Mouse (Mus musculus) inflammation-experienced regulatory T-cells, adult 6 months (primary cell): ENCODE measurements around the gene Hebp1. TPM values are rescaled to one million over a fixed set of nuclear protein-coding genes. Genes with fewer than 3 reads are reported as not detected.
A peak's percentile ranks its signal among the peaks of the same experiment; 100 is the strongest.

ENCODE experiments used
- ATAC-seq: one replicate; pipeline ENCODE4 v1.8.0; 2017
- polyA plus RNA-seq, 3 experiments: library from polyadenylated mRNA; unstranded; fragments of 100-300 nt; shearing (Covaris generic); gene quantifications; one replicate each; pipeline ENCODE4 v1.2.1; 2017

The Hebp1 gene
- polyA plus RNA-seq, result 1 to 10 TPM in 2 of 3 experiments, not detected in 1; 1.3 to 2.0 TPM

- peak; percentile 83 for ATAC-seq
Observed at GRCm38 (mm10) chr6:135197921-135198532, at the start of gene Hebp1, which contains the start of gene Fam234b. Hebp1 (minus strand) TSS chr6:135198022. Fam234b (plus strand) TSS chr6:135197977.

- no peak for ATAC-seq
Observed at GRCm38 (mm10) chr6:135245586-135245985, 47.8 kb upstream of the Hebp1 start.

GRCm38 (mm10) chr6:135240361-135240760, 42.5 kb upstream of the Hebp1 start:
- ATAC-seq, result no peak

DNA sequence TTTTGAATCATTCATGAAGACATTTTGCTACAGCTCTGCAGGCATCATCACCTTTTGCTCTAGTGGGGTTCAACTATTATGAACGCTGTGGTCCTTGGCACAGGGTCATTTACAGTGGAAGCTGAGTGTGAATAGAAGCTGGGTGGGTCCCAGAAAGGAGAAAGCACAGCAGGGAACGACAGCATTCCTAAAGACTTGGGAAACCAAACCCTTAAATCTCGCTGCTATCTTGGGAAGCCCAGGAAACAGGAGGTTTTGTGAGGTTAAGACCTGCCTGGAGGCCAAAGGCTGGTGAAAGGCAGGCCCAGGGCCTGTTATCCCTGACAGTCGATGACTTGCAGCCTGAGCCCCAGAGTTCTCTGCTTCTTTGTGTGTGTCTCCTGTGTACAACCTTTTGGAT, 40.4 kb upstream of the Hebp1 start:
- ATAC-seq, result no peak

GRCm38 (mm10) chr6:135237326-135237725, 39.5 kb upstream of the Hebp1 start:
- peak; percentile 49 for ATAC-seq

DNA sequence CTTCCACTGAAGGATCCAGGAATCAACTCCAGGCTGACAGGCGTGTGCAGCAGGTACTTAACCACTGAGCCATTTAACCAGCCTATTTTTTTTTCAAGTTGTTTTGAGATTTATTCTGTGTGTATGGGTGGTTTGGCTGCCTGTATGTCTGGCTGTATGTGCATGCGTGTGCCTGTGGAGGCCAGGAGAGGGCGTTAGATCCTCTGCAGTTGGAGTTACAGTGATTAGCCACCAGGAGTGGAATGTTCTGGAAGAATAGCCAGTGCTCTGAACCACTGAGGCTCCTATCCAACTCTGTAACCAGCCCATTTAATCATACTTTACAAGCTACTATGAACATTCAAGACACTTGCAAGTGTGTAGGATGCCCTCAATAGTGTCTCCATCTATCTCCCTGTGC, 38.8 kb upstream of the Hebp1 start:
- ATAC-seq, result no peak

DNA sequence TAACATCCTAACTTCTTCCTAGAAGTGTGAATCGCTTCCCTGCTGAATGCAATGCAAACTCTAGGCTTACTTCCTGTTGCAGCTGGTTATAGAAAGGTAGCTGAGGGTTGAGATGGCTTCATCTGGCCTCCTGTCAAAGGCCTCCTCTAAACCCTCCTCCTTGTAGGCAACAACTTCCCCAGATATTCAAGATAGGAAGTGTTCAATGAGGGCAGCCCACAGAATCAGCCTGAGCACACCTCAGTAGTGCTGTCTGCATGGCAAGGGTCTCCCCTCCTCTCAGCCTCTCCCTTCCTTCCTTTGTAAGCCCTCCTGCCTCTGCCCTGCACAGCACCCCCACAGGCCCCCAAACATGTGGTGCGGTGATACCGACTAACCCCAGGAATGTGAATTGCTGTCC, 37.9 kb upstream of the Hebp1 start:
- ATAC-seq, result peak; percentile 72

DNA sequence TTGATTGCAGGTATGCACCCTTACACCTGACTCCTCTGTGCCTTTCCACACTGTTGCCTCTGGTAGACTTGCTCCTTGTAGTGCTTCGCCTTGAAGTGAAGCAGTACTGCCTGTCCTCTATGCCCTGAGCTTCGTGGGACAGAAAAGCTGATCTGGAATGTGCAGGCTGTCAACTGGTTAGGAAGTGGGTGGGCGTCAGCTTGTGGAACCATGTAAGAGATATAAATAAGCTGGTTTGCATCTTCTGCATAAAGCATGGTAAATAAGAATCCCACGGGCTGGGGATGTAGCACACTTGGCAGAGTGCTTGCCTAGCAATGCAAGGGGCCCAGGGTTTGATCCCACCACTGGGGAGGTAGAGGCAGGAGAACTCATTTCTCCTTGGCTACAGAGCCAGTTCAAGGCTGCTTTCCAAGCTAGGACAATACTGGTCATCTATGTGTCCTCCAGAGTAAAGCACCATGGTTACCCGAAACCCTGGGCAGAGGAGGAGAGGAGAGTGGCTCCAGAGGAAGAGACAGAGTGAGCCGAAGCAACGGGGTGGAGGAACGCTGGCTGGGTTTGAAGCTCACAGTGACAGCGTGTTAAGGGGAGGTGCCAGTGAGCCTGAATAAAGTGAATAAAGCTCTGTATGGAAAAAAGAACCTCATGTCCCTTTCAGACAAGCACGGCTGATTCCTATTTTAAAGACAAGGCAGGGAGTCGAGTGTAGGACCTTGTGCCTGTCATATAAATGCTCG, 34.8 kb upstream of the Hebp1 start:
- ATAC-seq, result no peak

DNA sequence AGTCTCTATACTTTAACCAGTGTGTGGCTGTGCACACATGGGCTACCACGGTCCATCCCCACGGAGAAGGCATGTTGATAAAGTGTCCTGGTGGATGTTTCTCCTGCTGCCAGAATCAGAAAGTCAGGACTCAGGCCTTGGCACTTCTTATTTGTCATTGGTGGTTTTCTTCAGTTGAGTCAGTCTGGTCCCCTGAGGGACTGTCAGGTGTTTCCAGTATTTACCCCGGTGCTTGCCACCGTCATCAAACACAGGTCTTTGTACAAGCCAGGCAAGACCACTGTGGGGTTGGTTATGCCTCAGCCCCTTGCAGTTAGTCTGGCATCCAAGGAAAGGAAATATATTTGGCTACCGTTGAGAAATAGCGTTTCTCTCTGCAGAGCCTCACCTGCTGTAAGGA, 32.8 kb upstream of the Hebp1 start:
- no peak for ATAC-seq

GRCm38 (mm10) chr6:135228465-135228941, 30.7 kb upstream of the Hebp1 start:
- no peak for ATAC-seq

- no peak for ATAC-seq
Observed at GRCm38 (mm10) chr6:135223786-135224416, 26.1 kb upstream of the Hebp1 start.

DNA sequence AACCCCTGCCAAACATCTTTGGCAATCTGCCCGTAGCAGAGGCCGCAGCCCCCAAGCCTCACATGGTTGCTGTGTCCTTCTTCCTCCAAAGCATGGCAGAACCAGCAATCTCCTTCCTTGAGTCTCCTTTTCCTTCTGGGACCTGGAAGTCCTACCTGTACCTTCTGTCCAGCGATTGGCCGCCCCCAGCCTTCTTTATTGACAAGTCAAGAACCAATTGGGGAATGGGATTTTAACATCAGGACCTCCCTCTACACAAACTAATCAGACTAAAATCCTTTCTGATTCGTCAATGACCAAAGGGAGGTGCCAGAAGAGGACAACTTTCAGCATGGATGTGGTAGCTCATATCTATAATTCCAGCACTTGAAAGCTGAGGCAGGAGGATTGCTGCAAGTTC, 22.1 kb upstream of the Hebp1 start:
- no peak for ATAC-seq

DNA sequence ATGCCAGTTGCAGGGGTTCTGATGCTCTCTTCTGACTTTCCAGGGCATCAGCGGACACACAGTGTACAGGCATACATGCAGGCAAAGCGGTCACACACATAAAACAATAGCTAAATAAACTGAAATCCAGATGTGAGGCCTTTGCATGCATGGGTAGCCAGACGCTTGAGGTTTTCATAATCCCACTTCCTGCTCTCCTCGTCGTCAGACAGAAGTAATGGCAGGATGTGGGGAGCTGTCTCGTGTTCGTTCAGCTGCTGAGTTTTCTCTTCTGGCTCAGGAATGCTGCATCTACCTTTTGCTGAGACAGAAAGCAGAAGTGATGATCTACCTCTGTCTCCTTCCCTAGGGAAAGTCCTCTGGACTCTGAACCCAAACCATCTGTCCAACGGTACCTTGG, 20.5 kb upstream of the Hebp1 start:
- peak; percentile 85 for ATAC-seq

GRCm38 (mm10) chr6:135212666-135213065, 14.8 kb upstream of the Hebp1 start:
- no peak for ATAC-seq

DNA sequence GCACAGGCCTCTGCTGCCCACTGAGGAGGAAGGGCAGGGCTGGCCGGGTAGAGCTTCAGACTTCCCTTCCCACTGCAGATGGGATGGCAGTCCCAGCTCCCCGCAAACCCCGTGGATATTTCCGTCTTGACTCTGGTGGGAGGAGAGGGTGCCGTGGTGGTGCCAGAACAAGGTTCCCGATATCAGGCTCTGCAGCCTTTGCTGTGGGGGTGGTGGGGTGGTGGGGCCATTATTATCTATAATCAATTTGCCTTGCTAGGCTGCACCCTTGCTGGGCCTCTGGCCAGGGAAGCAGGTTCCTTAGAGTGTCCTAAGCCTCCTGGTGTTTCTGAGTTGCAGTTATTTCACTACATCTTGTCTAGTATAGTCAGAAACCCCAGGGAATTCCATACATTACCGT, 13.3 kb upstream of the Hebp1 start:
- no peak for ATAC-seq

- ATAC-seq, result no peak
Observed at GRCm38 (mm10) chr6:135206909-135207308, 9.1 kb upstream of the Hebp1 start.

- ATAC-seq, result no peak
Observed at GRCm38 (mm10) chr6:135205802-135206201, 8.0 kb upstream of the Hebp1 start.

GRCm38 (mm10) chr6:135204869-135205268, 7.0 kb upstream of the Hebp1 start:
- ATAC-seq, result no peak

- ATAC-seq, result no peak
Observed at GRCm38 (mm10) chr6:135203737-135204136, 5.9 kb upstream of the Hebp1 start.

GRCm38 (mm10) chr6:135202668-135203067, 4.8 kb upstream of the Hebp1 start:
- no peak for ATAC-seq

DNA sequence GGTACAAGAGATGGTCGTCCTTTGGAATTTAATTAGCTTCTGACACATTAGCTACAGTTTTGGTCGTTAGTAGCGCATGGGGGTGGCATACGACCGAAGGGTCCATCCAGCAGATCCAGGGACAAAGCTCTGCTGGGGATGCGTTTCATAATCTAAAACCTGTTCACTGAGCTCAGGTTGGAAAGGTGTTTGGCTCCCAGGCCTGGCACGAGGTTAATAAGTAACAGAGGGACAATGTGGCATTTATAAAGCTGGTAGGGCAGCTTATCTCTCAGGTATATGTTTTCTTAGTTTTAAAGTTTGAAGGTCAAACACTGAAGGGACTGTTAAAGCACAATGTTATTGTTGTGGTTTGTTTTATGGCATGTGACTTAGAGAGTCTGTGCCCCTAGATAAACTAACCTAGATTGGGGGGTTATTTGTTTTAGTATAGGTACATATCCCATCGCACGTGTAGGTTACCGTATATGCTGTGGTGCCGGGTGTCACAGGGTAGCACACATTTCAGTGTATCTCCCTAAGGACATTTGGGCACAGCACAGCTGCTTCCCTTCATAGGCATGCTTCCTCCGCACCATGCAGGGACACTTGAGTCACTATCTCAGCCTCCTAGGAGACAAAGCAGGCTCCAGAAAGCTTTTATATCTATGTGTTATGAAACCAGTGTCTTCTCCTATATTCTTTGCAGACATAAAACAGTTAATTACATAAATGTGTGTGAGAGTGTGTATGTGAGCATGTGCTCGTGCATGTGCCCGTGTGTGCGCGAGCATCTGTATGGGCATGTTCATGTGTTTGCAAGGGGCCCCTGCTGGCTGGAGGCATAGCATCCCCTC, 2.5 kb upstream of the Hebp1 start:
- ATAC-seq, result no peak

GRCm38 (mm10) chr6:135198726-135199125, 904 bp upstream of the Hebp1 start:
- peak; percentile 26 for ATAC-seq

- peak; percentile 18 for ATAC-seq
Observed at GRCm38 (mm10) chr6:135197446-135197845, 376 bp downstream of the Hebp1 start.
